Mouse (Mus musculus) heart, embryonic 14.5 days (tissue): ENCODE measurements around the gene Rbm4. TPM values are rescaled to one million over a fixed set of nuclear protein-coding genes. Genes with fewer than 3 reads are reported as not detected.

Experiments
- ATAC-seq: fragments of 200-750 bp; cut with Nextera tagmentation; 2 replicates; pipeline ENCODE4 v1.8.0; 2017; ENCODE audit warnings: low read depth, moderate TSS enrichment; ENCODE audit not compliant: insufficient number of reproducible peaks, insufficient read depth, low FRiP score
- H3K27ac ChIP-seq, 2 experiments: fragments of 200-500 bp in 1 of 2; fragments of 300-500 bp in 1 of 2; sonication (generic) in 1 of 2; replicated peaks in 1 of 2; 2 replicates each; pipeline ENCODE4 v1.5.1; 2012 to 2014; ENCODE audit warnings: low read depth in 2 of 2, low read length in 2 of 2, control low read depth in 1 of 2, mild to moderate bottlenecking in 1 of 2, mixed read lengths in 1 of 2; ENCODE audit not compliant: control insufficient read depth in 1 of 2, insufficient read depth in 1 of 2
- H3K27me3 ChIP-seq: fragments of 300-500 bp; sonication (generic); 2 replicates; pipeline ENCODE4 v1.6.1; 2014; ENCODE audit warnings: mild to moderate bottlenecking, low read length, control low read depth; ENCODE audit not compliant: control insufficient read depth, insufficient read depth
- H3K36me3 ChIP-seq: fragments of 300-500 bp; sonication (generic); 2 replicates; pipeline ENCODE4 v1.6.1; 2014; ENCODE audit warnings: mild to moderate bottlenecking, control low read depth, low read length, mixed read lengths; ENCODE audit not compliant: control insufficient read depth, insufficient read depth
- H3K4me1 ChIP-seq, 2 experiments: fragments of 200-500 bp in 1 of 2; fragments of 300-500 bp in 1 of 2; sonication (generic) in 1 of 2; 2 replicates each; pipeline ENCODE4 v1.6.1; 2012 to 2014; ENCODE audit warnings: low read length in 2 of 2, control low read depth in 1 of 2, mixed read lengths in 1 of 2; ENCODE audit not compliant: control insufficient read depth in 2 of 2, insufficient read depth in 2 of 2
- H3K4me2 ChIP-seq: fragments of 300-500 bp; sonication (generic); 2 replicates; pipeline ENCODE4 v1.6.1; 2014; ENCODE audit warnings: mild to moderate bottlenecking, low read length
- H3K4me3 ChIP-seq, 2 experiments: fragments of 200-500 bp in 1 of 2; fragments of 300-500 bp in 1 of 2; sonication (generic) in 1 of 2; 2 replicates each; pipeline ENCODE4 v1.5.1; 2012 to 2014; ENCODE audit warnings: low read length in 2 of 2, mild to moderate bottlenecking in 2 of 2, control low read depth in 1 of 2, low read depth in 1 of 2, moderate library complexity in 1 of 2; ENCODE audit not compliant: control insufficient read depth in 1 of 2, insufficient read depth in 1 of 2
- H3K9ac ChIP-seq: fragments of 300-500 bp; sonication (generic); 2 replicates; pipeline ENCODE4 v1.6.1; 2014; ENCODE audit warnings: mild to moderate bottlenecking, low read length
- H3K9me3 ChIP-seq: fragments of 300-500 bp; sonication (generic); 2 replicates; pipeline ENCODE4 v1.6.1; 2016; ENCODE audit warnings: low read length, control low read depth; ENCODE audit not compliant: control insufficient read depth
- WGBS: fragments of 180-500 bp; shearing (Covaris S2); extraction: QIAGEN DNeasy Blood & Tissue Kit; methylation state at CpG from one replicate; pipeline ENCODE4 v1.1.7; 2014; 5-methylcytosine and 5-hydroxymethylcytosine counted together
- polyA plus RNA-seq: library from polyadenylated mRNA; unstranded; fragments of >200 nt; fragmentation: Nextera tagmentation; extraction: Ambion mirVana; gene quantifications from 2 replicates; pipeline ENCODE4 v1.2.1, GENCODE M21; 2014

Rbm4 gene
- polyA plus RNA-seq, 1 experiment from 2014 or later: 63.1 TPM

DNA sequence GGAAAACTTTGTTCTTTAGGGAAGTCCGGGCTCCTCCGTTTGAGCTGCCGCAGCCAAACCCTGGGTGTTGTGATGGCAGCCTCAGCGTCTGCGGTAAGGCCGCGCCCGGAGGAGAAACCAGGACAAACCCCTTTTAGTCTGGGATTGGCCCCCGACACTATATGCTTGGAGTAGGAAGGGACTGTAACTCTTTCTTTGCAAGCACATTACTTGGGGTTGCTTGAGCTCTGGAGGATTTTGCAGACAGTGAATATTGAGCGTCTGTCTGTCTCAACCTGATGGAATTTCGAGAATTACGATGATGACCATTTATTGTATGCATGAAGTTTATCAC, 18.2 kb upstream of the Rbm4 start:
- Histone ChIP-seq H3K27me3 (no peaks in the 10 kb centered on the region), H3K27ac (peak overlapping the region; percentile 92 to 97), H3K4me2 (peak overlapping the region; percentile 69), H3K36me3 (no peaks in the 10 kb centered on the region), H3K9me3 (no peaks in the 10 kb centered on the region), H3K9ac (peak overlapping the region; percentile 87), H3K4me3 (peak overlapping the region; percentile 75 to 80), H3K4me1 (peaks cover 7 to 22% of the 10 kb centered on the region in 2 experiments)
- WGBS: 5% methylated on average over 12 of the region's 12 CpGs
- ATAC-seq: peak; percentile 27

DNA sequence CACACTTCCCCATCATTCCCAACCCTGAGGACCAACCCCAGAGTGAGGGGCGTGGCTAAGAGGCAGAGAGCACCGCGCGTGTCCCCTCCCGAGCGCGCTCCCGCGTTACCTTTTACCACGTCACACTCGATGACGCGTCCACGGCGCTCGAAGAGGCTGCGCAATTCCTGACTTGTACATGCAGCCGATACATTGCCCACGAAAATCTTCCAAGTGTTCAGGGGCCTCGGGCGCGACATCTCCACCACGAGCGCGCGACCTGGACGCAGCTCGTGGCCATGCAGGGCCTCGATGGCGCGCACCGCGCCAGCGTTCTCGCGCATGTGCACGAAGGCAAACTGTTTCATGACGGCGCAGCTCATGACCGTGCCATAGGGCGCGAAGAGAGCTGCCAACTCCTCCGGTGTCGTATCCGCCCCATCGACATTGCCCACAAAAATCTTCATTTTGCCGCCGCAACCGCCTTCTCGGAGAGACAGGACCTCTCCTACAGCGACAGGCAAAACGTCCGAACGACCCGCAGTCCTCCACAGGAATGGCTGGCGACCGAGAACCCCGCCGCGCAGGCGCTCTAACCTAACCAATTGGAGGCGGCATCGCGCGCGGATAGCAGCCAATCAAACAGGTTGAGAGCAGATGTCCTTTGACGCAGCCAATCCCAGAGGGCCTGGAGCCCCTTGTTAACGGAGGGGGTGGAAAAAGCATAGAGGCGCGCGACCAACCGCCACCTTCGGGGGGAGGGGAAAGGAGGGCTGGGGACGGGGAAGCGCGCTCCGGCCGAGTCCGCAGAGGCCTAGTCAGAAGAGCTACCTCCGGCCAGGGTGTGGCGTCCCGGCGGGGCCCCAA, 17.6 kb upstream of the Rbm4 start, which contains the start of the genes Gm21992 and Rbm14:
Gene Gm21992 (minus strand): TSS at position 550 of the 846 bp plus-strand sequence.
Gene Rbm14 (minus strand): TSS at position 572 of the 846 bp plus-strand sequence.
- H3K27ac ChIP-seq: peak within 1 kb of the TSS; percentile 92 to 97
- H3K27me3 ChIP-seq: no peaks in the 10 kb centered on the region
- no peaks in the 10 kb centered on the region for H3K36me3 ChIP-seq
- ATAC-seq: peak; percentile 96
- no peaks in the 10 kb centered on the region for H3K9me3 ChIP-seq
- H3K9ac ChIP-seq: peak within 1 kb of the TSS; percentile 89
- peak within 1 kb of the TSS; percentile 89 for H3K4me2 ChIP-seq
- peak within 1 kb of the TSS; percentile 75 to 87 for H3K4me3 ChIP-seq
- H3K4me1 ChIP-seq: peaks cover 7 to 22% of the 10 kb centered on the region in 2 experiments
- under 1% methylated on average over 83 of the region's 83 CpGs for WGBS

DNA sequence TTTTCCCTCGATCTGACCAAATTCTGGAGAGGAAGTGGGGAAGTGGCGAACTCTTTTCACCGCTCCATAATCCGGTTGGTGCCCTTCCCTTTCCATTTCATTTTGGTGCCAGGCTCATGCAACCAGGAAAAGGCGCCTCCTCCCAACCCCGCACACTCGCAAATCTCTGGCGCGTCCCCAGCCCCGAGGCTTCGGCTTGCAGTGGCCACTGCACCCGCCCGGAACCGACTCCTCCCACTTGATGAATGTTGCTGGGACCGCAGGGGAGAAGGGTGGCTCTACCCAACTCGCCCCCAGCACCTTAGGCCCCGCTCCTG, 17.0 kb upstream of the Rbm4 start:
- H3K27ac ChIP-seq: peak overlapping the region; percentile 92 to 97
- peak overlapping the region; percentile 75 to 87 for H3K4me3 ChIP-seq
- peak overlapping the region; percentile 89 for H3K4me2 ChIP-seq
- no peak for ATAC-seq
- H3K27me3 ChIP-seq: no peaks in the 10 kb centered on the region
- no peaks in the 10 kb centered on the region for H3K36me3 ChIP-seq
- H3K4me1 ChIP-seq: peaks cover 7 to 24% of the 10 kb centered on the region in 2 experiments
- under 1% methylated on average over 17 of the region's 17 CpGs for WGBS
- peak overlapping the region; percentile 89 for H3K9ac ChIP-seq
- H3K9me3 ChIP-seq: no peaks in the 10 kb centered on the region

DNA sequence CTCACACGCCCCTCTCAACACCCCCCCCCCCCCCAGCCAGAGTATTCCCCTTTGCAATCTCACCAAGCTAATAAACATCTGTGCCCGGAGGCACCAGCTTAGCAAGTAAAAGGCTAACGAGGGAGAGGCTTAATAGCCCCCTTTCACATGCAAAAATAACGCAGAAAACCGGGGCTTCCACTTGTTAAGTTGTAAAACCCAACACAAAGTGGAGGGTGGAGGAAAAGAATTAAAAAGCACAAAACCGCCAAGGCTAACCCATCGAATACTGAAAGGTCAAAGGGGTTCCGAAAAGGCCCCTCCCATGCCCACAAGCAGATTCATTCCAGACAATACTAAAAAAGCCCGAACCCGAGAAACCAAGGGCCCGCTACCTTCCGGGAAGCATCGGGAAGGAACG, 16.6 kb upstream of the Rbm4 start:
- no peak for ATAC-seq
- no peaks in the 10 kb centered on the region for H3K27me3 ChIP-seq
- peak overlapping the region; percentile 89 for H3K4me2 ChIP-seq
- H3K27ac ChIP-seq: peak overlapping the region in 1 of 2 experiments; percentile 97; a peak in 3 of 4 replicates
- peak overlapping the region; percentile 75 to 87 for H3K4me3 ChIP-seq
- peaks cover 7 to 27% of the 10 kb centered on the region in 2 experiments for H3K4me1 ChIP-seq
- H3K36me3 ChIP-seq: no peaks in the 10 kb centered on the region
- H3K9ac ChIP-seq: peak overlapping the region; percentile 89
- no peaks in the 10 kb centered on the region for H3K9me3 ChIP-seq
- WGBS: under 1% methylated on average over 14 of the region's 14 CpGs

DNA sequence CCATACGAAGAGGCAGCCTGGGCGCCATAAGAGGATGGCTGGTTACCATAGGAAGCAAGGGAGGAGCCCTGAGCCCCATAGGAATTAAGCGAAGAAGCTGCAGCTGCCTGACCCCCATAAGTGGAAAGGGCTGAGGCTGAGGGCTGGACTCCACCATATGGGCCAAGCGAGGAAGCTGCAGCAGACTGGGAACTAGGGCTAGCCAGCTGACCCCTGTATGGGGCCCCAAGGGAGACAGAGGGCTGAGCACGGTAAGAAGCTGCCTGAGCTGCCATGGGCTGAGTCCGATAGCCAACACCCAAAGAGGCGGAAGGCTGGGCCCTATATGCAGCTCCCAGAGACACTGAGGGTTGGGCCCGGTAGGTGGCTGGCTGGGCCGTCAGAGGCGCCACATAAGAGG, 9.6 kb upstream of the Rbm4 start:
- WGBS: 85% methylated on average over 10 of the region's 10 CpGs
- Histone ChIP-seq H3K27ac (no peak overlapping the region), H3K36me3 (peaks cover 57% of the 10 kb centered on the region), H3K4me2 (no peak overlapping the region), H3K27me3 (no peaks in the 10 kb centered on the region), H3K9me3 (no peaks in the 10 kb centered on the region), H3K4me3 (no peak overlapping the region), H3K9ac (no peak overlapping the region), H3K4me1 (peaks cover 0 to 19% of the 10 kb centered on the region in 2 experiments; a peak in 2 of 4 replicates)
- no peak for ATAC-seq

DNA sequence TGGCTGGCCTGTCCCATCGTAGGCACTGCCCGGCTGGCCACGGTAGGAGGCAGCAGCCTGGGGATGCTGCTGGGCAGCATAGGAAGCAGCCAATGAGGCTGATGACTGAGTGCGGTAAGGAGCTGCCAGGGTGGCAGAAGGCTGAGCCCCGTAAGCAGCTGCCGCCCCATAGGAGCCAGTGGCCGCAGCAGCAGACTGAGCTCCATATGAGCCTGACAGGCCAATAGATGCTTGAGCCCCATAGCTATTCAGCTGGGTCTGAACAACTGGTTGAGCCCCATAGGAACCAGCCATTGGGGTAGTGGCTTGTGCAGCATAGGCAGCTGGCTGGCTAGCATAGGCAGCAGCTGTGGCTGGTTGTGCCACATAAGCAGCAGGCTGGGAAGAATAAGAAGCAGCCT, 9.0 kb upstream of the Rbm4 start:
- Histone ChIP-seq H3K4me3 (no peak overlapping the region), H3K9me3 (no peaks in the 10 kb centered on the region), H3K4me1 (peaks cover 0 to 13% of the 10 kb centered on the region in 2 experiments; a peak in 1 of 4 replicates), H3K27ac (no peak overlapping the region), H3K27me3 (no peaks in the 10 kb centered on the region), H3K36me3 (peaks cover 61% of the 10 kb centered on the region), H3K4me2 (no peak overlapping the region), H3K9ac (no peak overlapping the region)
- no peak for ATAC-seq
- WGBS: 95% methylated on average over 7 of the region's 7 CpGs

DNA sequence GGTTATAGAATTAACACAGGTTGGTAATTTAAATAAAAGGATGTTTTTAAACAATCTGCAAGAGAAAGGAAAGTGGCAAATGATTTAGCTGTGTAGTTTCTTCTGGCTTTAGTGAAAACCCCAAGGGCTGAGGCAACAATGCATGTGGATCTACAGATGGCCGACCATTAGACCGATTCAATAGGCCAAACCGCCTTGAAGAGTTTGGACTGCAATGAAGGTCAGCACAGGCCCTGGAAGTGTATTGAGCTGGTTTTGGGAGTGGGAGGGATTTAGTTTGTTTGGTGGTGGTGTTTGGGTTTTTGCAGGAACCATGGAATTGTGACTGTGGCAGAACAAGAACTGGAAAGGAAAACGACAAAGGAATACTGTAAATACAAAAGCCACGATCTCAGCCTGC, 5.4 kb upstream of the Rbm4 start:
- Histone ChIP-seq H3K36me3 (peaks cover 71% of the 10 kb centered on the region), H3K4me1 (peaks cover 0 to 12% of the 10 kb centered on the region in 2 experiments; a peak in 2 of 4 replicates), H3K9me3 (no peaks in the 10 kb centered on the region), H3K27me3 (no peaks in the 10 kb centered on the region), H3K4me3 (no peak overlapping the region), H3K9ac (no peak overlapping the region), H3K4me2 (no peak overlapping the region), H3K27ac (no peak overlapping the region)
- no peak for ATAC-seq
- 95% methylated on average over 5 of the region's 5 CpGs for WGBS
